Mouse (Mus musculus) megakaryocyte, embryonic 14.5 days (primary cell): Measurements from ENCODE around the gene 4930453N24Rik.

ENCODE experiments used
- FLI1 ChIP-seq: IDR thresholded peaks from 2 replicates; pipeline ENCODE4 v1.6.1; 2012; ENCODE audit warnings: low read length, inconsistent platforms, mixed read lengths
- GATA1 ChIP-seq: IDR thresholded peaks from 3 replicates; pipeline ENCODE4 v1.6.1; 2012; ENCODE audit warnings: mixed read lengths, low read length, inconsistent platforms, borderline replicate concordance

GRCm38 (mm10) chr16:64753990-64754742, 16.8 kb downstream of the 4930453N24Rik start:
- TF ChIP-seq FLI1 (no peak), GATA1 (no peak)
